Mouse (Mus musculus): ENCODE results near the gene Chrnb1. TPM values are rescaled to one million over a fixed set of nuclear protein-coding genes. Genes with fewer than 3 reads are reported as not detected.

Chrnb1 gene
- polyA plus RNA-seq, 1 experiment from 2014 or later = 0.64 TPM

DNA sequence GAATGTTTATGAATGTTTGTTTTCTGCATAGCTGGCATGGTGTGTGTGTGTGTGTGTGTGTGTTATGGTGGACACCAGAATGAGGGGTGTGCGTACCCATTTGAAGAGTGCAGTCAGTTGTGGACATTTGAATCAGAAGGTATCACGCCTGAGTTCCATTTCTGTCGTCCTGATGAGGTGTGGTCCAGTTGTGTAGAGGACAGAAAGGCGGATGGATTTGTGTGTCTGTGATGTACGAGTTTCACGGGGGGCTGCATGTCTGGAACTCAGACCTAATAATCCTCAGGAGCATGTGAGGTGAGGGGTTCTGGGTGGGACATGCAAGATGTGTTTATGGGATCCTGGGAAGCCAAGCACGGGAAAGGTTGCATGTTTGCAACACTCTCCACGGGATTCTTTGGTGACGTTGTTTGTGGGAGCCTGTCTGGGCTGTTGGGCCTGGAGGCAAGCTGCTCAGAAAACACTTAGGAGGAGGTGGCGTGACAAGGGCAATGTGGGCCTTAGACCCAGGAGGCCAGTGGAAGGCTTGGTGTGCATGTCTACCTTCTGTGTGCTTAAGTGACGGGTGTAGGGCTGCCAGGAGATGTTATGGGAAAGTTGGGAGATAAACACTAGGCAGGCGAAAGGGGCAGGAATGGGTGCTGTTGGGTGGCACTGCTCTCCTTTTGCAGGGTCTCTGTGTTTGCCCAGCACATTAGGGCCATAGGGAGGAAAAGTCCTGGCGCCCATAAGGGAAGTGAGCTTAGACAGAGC is 28.7 kb downstream of the Chrnb1 start:
- Histone ChIP-seq H3K4me3 (peak overlapping the region; percentile 71), H3K4me1 (peaks cover 34% of the 10 kb centered on the region), H3K4me2 (peak overlapping the region; percentile 97), H3K27me3 (replicated peaks) (0 out of 2 replicates have a peak, but pooled peaks cover 20% of the 10 kb centered on the region), H3K9ac (no peak overlapping the region; the same call in none of the 2 replicates), H3K9me3 (replicated peaks) (no peaks in the 10 kb centered on the region), H3K27ac (peak overlapping the region; percentile 77; the same call in 1 of the 2 replicates), H3K36me3 (no peaks in the 10 kb centered on the region)
- 73% methylated on average over 13 of the region's 13 CpGs for whole genome bisulfite sequencing (ENCODE audit: insufficient replicate concordance)
- no peak for ATAC-seq

- Histone ChIP-seq H3K36me3 (no peaks in the 10 kb centered on the region), H3K4me2 (peak overlapping the region; percentile 97), H3K27ac (peak overlapping the region; percentile 77), H3K9me3 (replicated peaks) (no peaks in the 10 kb centered on the region), H3K9ac (peak overlapping the region; percentile 82), H3K27me3 (replicated peaks) (0 out of 2 replicates have a peak, but pooled peaks cover 20% of the 10 kb centered on the region), H3K4me3 (peak overlapping the region; percentile 71), H3K4me1 (peaks cover 34% of the 10 kb centered on the region)
- ATAC-seq = peak; percentile 75
- 2% methylated on average over 30 of the region's 37 CpGs for WGBS (ENCODE audit: insufficient replicate concordance)
Measured at GRCm38 (mm10) chr11:69766126-69766609, 29.6 kb downstream of the Chrnb1 start.

DNA sequence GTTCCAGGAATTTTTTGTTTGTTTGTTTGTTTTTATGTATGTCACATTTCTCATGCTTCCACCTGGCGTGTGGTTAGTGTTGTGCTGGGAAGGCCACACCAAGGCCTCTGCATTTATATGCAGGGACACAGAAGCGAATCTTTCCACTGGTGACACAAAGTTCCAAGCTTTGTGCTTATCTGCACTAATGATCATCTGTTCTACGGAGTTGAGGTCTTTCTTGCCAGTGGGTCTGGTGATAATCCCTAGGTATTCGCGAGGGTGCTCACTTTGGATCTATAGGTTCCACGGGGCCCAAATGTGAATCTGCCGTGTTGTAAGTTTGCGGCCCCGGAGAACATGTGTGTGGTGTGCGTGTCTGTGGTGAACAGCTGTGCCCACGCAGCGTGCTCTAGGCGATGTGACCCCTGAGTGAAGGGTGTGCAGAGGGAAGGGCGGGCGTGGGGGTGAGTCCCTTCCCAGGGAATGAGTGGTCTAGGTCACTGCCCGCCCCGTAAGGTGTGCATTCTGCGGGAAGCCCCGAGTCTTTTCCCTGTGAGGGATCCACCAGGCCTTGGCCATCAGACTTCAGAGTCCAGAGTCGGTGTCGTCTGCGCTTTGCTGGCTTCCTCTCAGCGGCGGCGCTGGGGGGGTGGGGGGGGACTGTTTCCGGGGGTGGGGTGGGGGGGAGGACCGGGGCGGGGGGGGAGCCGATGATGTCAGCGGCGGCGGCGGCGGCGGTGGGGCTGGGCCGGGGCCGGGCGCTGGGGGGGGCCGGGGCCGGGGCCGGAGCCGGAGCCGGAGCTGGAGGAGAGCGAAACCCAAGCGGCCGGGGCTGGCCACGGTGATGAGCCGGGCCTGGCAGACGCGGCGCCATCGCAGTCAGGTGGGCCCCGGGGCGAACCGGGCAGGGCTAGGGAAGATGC is 30.3 kb downstream of the Chrnb1 start, which contains the start of gene Zbtb4:
Gene Zbtb4, plus strand, starts transcription at position 692 of the 905 bp plus-strand sequence.
- Histone ChIP-seq H3K9me3 (replicated peaks) (no peaks in the 10 kb centered on the region), H3K36me3 (no peaks in the 10 kb centered on the region), H3K4me2 (peak within 1 kb of the TSS; percentile 97), H3K9ac (peak within 1 kb of the TSS; percentile 82), H3K4me3 (peak within 1 kb of the TSS; percentile 71), H3K27ac (peak within 1 kb of the TSS; percentile 77), H3K4me1 (peaks cover 38% of the 10 kb centered on the region), H3K27me3 (replicated peaks) (0 out of 2 replicates have a peak, but pooled peaks cover 20% of the 10 kb centered on the region)
- WGBS (ENCODE audit: insufficient replicate concordance) = 40% methylated on average over 25 of the region's 55 CpGs
- peak; percentile 23 for ATAC-seq

- Histone ChIP-seq H3K4me3 (no peak overlapping the region), H3K9ac (no peak overlapping the region), H3K4me2 (no peak overlapping the region), H3K9me3 (replicated peaks) (no peaks in the 10 kb centered on the region), H3K4me1 (peaks cover 44% of the 10 kb centered on the region), H3K27me3 (replicated peaks) (0 out of 2 replicates have a peak, but pooled peaks cover 20% of the 10 kb centered on the region), H3K36me3 (no peaks in the 10 kb centered on the region), H3K27ac (no peak overlapping the region)
- no peak for ATAC-seq
- 64% methylated on average over 7 of the region's 7 CpGs for WGBS (ENCODE audit: insufficient replicate concordance)
Measured at GRCm38 (mm10) chr11:69763551-69763950, 32.2 kb downstream of the Chrnb1 start.

- no peak within 1 kb of the TSS for H3K4me2 ChIP-seq
- no peak within 1 kb of the TSS for H3K9ac ChIP-seq
- H3K9me3 ChIP-seq (replicated peaks) = no peaks in the 10 kb centered on the region
- no peaks in the 10 kb centered on the region for H3K36me3 ChIP-seq
- 35% methylated on average over 1 of the region's 1 CpGs for WGBS (ENCODE audit: insufficient replicate concordance)
- peaks cover 41% of the 10 kb centered on the region for H3K4me1 ChIP-seq
- no peak within 1 kb of the TSS for H3K4me3 ChIP-seq
- H3K27me3 ChIP-seq (replicated peaks) = 0 out of 2 replicates have a peak, but pooled peaks cover 11% of the 10 kb centered on the region
- H3K27ac ChIP-seq = 0 out of 2 replicates have a peak within 1 kb of the TSS, but pooled peaks have one; percentile 7
- no peak for ATAC-seq
Measured at GRCm38 (mm10) chr11:69761868-69762267, 33.9 kb downstream of the Chrnb1 start, which contains the start of gene Slc35g3. TSS of gene Slc35g3 (minus strand) at chr11:69761968.

DNA sequence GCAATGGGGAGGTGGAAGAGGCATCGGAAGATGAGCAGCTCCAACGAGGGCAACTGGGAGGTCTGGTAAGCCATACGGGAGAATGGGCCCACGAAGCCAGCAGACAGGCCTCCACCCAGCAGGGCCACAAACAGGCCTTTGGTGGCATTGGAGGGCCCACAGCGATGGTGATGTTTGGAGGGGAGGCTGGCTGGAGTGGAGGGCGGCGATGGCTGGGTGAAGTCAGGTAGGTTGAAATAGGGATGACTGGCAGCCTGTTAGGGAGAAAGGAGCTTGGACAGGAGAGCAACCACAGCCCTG is 34.9 kb downstream of the Chrnb1 start:
- Histone ChIP-seq H3K4me3 (no peak overlapping the region), H3K36me3 (0 out of 2 replicates have a peak, but pooled peaks cover 5% of the 10 kb centered on the region), H3K27me3 (replicated peaks) (0 out of 2 replicates have a peak, but pooled peaks cover 6% of the 10 kb centered on the region), H3K9ac (no peak overlapping the region), H3K4me2 (no peak overlapping the region), H3K4me1 (peaks cover 40% of the 10 kb centered on the region), H3K9me3 (replicated peaks) (no peaks in the 10 kb centered on the region), H3K27ac (0 out of 2 replicates have a peak overlapping the region, but pooled peaks have one; percentile 7)
- 87% methylated on average over 7 of the region's 7 CpGs for WGBS (ENCODE audit: insufficient replicate concordance)
- ATAC-seq = no peak

DNA sequence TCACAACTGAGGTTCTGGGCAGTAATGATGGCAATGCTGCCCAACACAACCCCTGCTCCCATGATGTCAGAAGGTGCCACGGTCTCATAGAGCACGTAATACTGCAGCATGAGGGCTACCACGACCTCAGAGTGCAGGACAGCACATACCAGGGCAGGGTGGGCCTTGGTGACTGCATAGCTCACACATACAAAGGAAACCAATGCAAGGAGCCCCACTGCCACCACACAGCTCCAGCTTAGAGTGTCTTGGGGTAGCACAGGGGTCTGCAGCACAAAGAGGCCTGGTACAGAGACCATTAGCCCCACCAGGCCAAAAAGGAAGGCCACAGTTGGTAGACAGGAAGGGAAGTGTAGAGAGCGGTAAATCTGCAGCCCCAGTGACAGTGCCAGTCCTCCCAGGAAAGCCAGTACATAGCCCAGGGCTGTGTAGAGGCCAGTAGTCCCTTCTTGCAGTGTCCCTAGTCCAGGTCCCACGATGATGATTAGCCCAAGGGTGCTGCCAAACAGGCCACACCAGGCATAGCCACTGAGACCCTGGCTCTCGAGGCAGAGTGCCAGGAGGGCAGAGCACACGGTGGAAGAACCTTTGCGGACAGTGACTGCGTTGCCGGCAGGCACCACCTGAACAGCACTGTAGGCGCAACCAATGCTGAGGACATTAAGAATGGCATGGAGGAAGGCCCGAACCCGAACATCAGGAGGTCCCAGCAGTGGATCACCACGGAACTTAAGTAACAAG is 35.4 kb downstream of the Chrnb1 start:
- peak overlapping the region; percentile 74 for H3K4me3 ChIP-seq
- ATAC-seq = no peak
- H3K27me3 ChIP-seq (replicated peaks) = 0 out of 2 replicates have a peak, but pooled peaks cover 3% of the 10 kb centered on the region
- 76% methylated on average over 14 of the region's 14 CpGs for WGBS (ENCODE audit: insufficient replicate concordance)
- peak overlapping the region; percentile 100 for H3K27ac ChIP-seq
- H3K9ac ChIP-seq = peak overlapping the region; percentile 88
- H3K36me3 ChIP-seq = peaks cover 7% of the 10 kb centered on the region; the same call in 1 of the 2 replicates
- H3K4me1 ChIP-seq = peaks cover 40% of the 10 kb centered on the region
- H3K4me2 ChIP-seq = peak overlapping the region; percentile 87
- no peaks in the 10 kb centered on the region for H3K9me3 ChIP-seq (replicated peaks)

- under 1% methylated on average over 37 of the region's 37 CpGs for WGBS (ENCODE audit: insufficient replicate concordance)
- Histone ChIP-seq H3K27ac (peak overlapping the region; percentile 100), H3K4me3 (peak overlapping the region; percentile 74), H3K27me3 (replicated peaks) (no peaks in the 10 kb centered on the region), H3K4me2 (peak overlapping the region; percentile 87), H3K4me1 (peaks cover 48% of the 10 kb centered on the region), H3K9ac (peak overlapping the region; percentile 88), H3K36me3 (peaks cover 12% of the 10 kb centered on the region; the same call in 1 of the 2 replicates), H3K9me3 (replicated peaks) (no peaks in the 10 kb centered on the region)
- peak; percentile 87 for ATAC-seq
Measured at GRCm38 (mm10) chr11:69758971-69759721, 36.6 kb downstream of the Chrnb1 start.

DNA sequence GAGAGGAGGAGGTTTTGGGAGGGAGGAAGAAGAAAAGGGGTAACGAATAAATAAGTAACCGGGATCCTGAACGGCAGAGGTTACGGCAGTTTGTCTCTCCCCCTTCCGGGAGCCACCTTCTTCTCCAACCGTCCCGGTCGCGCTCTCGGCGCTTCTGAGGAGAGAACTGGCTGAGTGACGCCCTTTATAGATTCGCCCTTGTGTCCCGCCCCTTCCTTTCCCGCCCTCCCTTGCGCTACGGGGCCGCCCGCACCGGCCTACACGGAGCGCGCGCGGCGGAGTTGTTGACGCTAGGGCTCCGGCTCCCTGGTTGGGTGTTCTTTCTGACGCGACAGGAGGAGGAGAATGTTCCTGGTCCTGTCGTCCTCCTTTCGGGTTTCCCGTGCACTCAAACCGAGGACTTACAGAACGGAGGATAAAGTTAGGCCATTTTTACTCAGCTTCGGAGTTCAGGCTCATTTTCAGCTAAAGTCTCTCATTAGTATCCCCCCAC is 37.2 kb downstream of the Chrnb1 start, which contains the start of gene Polr2a:
Gene Polr2a, minus strand, starts transcription at position 160 of the 493 bp plus-strand sequence.
- Histone ChIP-seq H3K4me1 (peaks cover 55% of the 10 kb centered on the region), H3K4me2 (peak within 1 kb of the TSS; percentile 87), H3K9ac (peak within 1 kb of the TSS; percentile 88), H3K4me3 (peak within 1 kb of the TSS; percentile 74), H3K27ac (peak within 1 kb of the TSS; percentile 100), H3K36me3 (peaks cover 13% of the 10 kb centered on the region; the same call in 1 of the 2 replicates), H3K27me3 (replicated peaks) (no peaks in the 10 kb centered on the region), H3K9me3 (replicated peaks) (no peaks in the 10 kb centered on the region)
- under 1% methylated on average over 36 of the region's 36 CpGs for WGBS (ENCODE audit: insufficient replicate concordance)
- peak; percentile 90 for ATAC-seq

DNA sequence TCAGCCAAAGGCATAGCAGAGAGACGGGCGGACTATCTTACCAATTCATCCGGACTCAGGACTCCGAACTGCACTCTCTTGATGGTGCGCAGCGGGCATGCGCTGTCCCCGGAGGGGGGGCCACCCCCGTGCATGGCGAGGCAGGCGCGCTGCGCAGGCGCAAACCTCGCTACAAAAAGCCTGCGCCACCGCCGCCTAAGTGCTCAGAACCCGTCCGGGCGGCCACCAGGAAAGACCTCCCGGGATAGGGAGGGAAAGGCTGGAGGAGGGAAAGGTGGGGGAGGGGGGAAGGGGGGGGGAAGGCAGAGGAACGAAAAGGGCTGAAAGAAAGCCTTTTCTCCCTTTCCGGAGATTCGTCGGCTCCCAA is 37.7 kb downstream of the Chrnb1 start:
- Histone ChIP-seq H3K4me1 (peaks cover 58% of the 10 kb centered on the region), H3K9ac (peak overlapping the region; percentile 88), H3K4me3 (peak overlapping the region; percentile 74), H3K4me2 (peak overlapping the region; percentile 87), H3K36me3 (peaks cover 13% of the 10 kb centered on the region; the same call in 1 of the 2 replicates), H3K27me3 (replicated peaks) (no peaks in the 10 kb centered on the region), H3K9me3 (replicated peaks) (no peaks in the 10 kb centered on the region), H3K27ac (peak overlapping the region; percentile 100)
- 0% methylated on average over 26 of the region's 26 CpGs for WGBS (ENCODE audit: insufficient replicate concordance)
- ATAC-seq = peak; percentile 82
